Mouse (Mus musculus) kidney, postnatal 4 days (tissue): ENCODE measurements at regions not wholly inside any gene's neighbourhood (a gene's known extent, or its start where the extent isn't known, plus 50 kb on each side); places are given as distances from the start of the nearest gene placed in this dataset.

Experiments
- DNase-seq, 2 experiments: peaks; one replicate each; pipeline ENCODE4 v3.0.0; 2021; ENCODE audit warnings: mixed read lengths in 2 of 2

DNA sequence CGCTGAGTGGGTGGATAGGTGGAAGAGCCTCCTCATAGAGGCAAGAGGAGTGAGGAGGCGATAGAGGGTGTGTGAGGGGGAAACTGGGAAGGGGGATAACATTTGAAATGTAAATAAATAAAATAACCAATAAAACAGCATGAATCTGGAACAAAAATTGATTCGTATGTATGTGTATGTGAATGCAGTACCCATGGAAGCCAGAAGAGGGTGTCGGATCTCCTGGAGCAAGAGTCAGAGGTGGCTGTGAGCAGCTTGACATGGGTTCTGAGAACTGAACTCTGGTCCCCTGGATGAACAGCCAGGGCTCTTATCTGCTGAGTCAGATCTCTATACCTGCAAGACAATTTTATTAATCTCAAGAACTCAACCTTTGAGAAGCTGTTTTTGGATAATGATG is 81.4 kb downstream of the Tfap2b start:
- no peak for DNase-seq

DNA sequence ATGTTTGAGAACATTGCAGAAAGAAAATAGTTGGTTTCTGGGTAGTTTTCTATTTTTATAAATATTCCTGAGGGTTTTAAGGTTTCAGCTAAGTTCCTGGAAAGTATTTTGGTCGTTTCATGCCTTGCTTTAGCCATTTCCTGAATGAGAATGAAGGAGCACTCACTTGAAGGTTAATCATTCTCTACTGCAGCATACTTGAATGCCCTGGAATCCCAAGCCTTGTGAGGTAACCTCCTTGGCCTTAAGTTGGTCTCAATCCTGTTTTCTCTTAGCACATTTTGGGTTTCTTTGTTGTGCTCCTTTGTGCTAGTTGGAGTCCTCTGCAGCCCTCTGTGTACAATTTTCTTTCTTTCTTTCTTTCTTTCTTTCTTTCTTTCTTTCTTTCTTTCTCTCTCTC is 112.9 kb downstream of the Tfap2b start:
- peak in 1 of 2 experiments; percentile 7 for DNase-seq

DNA sequence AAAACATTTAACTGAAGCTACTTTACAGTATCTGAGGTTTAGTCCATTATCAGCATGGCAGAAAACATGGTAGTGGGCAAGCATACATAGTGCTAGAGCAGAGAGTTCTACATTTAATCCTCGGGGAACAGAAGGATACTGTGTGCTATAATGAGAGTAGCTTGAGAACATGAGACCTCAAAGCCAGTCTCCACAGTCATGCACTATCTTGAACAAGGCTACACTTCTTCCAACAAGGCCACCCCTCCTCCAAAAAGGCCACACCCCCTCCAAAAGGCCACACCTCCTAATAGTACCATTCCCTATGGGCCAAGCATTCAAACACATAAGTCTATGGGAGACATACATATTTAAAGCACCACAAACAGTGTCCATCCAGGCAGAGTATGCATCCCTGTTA is 127.3 kb downstream of the Tfap2b start:
- no peak for DNase-seq

DNA sequence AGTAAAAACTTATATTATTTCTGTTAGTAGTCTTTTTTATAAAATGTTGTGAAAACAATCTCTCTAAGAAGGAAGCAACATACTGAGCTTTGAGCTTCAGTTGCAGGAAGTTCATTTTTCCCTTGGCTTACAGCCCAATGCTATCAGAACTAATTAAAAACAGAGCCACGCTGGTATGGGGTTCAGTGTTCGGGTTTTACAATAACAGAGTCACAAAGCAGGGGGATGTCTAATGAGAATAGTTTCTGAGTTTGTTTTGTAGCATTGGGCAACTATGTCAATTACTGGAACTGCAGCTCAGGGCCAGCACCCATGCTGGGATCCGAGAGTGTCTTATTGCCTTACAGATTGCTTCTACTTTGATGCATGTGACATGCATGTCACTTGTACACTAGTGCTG is 128.5 kb downstream of the Tfap2b start:
- DNase-seq: no peak

DNA sequence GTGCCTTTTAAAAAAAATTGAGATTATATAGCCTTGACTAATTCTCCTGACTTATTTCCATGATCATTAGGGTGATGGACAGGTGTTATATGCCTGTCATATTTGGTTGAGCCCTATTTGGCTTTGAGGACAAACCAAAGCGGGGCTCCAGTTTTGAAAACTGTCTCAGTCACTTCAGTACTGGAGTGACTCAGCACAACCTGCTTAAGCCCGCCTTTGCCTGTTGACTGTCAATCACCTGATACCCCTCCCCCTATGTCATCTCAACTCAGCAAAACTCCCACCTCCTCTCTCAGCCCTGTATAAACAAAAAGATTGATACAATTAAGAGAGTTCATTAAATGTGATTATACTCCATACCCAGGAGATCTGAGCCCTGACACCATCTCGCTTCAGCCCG is 135.7 kb downstream of the Tfap2b start:
- DNase-seq: no peak

DNA sequence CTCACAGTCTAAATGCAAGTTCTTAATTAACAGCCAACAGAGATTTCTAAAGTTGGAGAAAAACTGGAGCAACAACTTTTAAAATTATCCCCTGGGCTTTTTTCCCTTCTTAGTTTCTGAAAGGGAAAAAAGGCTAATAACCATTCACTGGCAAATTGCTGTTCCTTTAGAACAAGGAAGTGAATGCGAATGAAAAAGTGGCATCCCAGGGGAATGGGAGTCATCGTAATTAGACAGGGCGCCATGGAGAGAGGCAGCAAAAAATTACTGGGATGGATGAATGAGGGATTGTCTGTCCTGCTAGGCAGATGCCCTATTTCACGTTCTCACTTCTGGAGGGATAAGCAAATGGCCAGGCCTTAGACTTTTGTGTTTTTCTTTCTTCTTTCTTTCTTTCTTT is 141.8 kb downstream of the Tfap2b start:
- no peak for DNase-seq

DNA sequence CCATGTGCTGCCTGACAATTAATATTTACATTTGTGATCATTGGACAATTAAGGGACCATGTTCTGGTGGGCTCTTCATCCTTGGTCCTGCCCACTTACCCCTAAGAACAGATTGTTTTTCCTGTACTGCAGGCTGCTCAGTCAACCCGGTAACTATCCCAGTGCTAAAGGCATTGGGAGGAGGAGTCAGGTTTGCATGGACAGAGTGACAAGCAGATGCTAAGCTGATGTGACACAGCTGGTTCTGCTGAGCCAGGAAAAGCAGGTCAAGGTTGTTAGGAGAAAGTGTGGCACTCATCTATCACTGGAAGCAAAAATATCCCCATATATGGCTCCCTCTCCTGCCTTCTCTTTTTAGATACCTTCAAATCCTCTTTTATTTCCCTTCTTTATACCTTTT is 176.1 kb downstream of the Tfap2b start:
- no peak for DNase-seq

DNA sequence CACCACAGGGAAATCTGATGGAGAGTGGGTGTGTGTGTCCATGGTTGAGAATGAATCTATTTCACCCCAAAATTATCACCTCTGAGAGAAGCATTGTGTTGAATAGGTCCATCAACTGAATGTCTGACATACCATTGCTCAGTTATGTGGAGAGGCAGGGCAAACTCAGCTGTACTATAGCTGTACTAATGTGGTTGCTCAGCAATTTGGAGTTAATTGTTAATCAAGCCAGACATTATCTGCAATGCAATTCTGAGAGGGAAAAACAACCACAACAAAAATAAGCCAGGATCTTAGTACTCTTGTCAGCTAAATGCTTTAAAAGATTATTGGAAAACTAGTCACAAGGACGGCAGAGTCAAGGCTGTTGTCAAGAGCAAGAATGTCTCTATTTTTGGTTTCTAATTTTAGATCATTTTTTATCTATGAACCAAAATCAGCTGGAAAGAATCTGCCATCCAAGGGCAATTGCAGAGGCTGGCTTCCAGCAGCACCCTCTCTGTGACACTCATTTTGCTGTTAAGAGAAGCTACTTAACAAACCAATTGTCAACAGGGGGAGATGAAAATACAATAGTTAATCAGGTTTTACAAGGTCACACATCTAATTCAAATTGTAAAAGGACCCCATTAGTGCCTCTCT is 180.3 kb downstream of the Tfap2b start:
- DNase-seq: no peak

DNA sequence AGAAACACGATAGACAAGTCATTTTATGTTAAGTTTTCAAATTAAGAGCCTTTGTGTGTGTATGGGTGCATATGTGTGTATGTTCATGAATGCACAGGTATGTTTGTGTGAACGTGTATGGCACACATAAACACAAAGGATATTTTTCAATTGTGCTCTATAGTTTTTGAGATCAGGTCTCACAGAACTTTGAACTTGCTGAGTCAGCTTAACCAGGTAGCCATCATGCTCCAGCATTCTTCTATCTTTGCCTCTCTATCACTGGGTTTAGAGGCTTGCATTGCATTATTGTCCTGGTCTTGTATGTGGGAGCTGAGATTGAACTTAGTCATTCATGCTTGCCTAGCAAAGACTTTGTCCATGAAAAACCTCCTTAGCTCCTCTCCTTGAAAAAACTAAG is 198.8 kb downstream of the Tfap2b start:
- DNase-seq: no peak

DNA sequence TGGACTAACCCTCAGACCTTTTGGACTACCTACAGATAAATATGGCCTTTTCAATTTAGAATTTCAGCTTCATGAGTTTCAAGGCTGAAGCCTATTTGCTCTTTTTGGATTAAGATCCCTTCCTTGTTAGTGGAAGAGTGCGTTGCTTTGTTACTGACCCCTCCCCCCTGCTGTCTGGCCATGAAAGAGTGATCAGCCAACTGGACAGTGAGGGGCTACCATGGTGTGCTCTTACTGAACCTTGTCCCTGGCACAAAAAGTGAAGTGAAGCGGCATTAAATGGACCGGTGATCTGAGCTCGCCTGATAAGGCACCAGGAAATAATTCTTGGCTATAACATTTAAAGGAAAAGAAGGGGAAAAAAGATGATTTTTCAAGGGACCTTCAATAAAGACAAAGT is 203.6 kb downstream of the Tfap2b start:
- DNase-seq: peak in 1 of 2 experiments; percentile 3

DNA sequence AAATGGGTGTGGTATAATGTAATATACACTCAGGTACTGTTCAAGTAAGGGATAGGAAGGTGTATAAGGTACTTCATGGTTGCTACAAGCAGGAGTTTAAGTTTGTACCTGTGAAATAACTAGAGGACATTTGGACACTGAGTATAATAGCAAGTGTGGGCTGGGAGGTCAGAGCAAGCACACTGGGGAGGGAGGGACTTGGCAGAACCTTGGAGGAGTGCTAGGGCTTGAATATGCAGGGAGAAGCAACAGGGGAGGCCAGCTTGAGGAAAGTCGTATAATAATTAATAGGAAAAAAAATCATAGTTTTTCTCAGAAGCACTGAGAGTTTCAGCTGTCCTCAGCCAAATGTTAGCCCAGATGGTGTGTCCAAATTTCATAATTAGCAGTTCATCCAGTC is 212.4 kb downstream of the Tfap2b start:
- DNase-seq: no peak

DNA sequence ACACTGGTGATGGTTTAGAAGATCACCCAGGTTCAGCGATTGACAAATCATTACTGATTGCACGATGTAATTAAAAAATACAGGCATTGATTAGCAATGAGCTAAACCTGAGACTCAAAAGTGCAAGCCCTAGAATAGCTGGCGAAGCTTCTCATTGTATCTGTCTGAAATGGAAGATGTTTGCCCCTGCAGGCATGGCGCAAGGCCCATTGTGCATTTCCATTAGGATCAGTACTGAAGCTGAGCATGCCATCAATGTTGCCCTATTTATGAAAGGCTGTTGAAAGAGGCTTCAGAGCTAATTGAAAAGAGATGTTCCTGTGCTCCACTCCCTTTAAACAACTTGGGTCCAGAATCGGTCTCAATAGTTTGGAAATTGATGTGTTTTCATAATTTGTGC is 242.1 kb downstream of the Tfap2b start:
- DNase-seq: no peak

DNA sequence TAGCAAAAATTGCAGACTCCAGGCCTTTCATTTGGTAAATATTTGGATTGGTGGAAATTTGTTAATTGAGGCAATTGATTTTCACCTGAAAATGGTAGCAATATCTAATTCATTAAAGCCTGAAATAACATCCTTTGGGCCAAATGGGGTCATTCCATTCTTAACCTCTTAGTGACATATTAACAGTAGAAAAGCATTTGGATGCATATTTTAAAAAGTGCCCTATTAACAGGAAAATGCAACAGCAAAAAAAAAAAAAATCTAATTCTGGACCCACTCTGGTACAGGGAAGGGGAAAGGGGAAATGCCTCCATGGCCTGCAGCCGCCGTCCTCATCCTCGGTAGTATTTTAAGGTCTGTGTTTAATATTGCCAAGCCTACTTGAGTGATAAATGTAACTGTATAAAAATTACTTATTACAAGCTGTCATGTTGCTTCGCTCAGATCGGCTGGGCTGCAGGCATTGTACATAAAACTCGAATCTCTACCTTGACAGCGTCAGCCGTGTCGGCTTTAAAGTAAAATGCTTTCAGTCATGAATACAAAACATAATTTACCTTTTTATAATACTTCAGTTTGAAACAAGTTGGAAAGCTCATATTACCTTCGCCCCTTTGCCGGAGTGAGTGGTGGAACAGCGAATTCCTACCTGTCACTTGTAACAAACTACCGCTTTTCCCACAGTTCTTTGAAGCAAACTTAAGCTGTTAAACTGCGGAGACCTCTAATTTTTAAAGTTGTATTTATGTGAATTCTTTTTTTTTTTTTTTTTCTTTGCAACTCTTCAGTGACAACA is 250.1 kb downstream of the Tfap2b start:
- DNase-seq: peak; percentile 9 to 26

DNA sequence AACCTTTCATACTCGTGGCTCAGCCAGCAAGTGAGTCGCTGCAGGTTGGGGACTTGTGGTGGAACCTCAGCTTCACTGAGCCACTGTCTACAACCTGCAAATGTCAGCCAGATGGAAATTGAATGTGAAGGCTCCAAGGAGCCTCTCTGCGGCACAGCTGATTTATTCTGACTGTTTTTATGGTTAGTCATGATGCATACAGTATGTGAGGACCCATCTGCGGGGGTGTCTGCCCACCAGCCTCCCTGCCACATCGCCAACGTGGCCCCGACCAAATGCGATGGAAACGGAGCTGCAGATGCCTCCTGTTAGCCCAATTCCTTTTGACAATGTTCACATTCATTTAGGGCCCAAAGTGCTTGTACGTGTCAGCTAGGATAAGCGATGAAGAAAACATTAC is 251.2 kb downstream of the Tfap2b start:
- peak in 1 of 2 experiments; percentile 3 for DNase-seq

DNA sequence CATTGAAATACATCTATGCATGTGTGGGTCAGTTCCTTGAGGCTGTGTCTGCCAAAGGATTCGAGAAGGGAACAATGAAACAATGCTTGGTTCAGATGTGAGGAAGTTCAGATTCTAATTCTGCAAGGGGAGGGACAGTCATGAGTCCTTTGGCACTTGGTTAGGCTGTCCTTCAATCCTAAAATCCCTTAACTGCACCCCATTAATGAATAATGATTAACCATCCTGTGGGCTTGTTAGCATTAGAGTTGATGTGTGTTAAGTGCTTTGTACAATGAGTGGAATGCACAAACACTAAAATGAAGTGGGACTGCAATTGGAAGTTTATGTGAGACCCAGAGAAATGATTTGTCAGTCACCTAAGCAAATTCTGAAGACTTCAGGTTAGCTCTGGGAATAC is 264.8 kb downstream of the Tfap2b start:
- peak in 1 of 2 experiments; percentile 2 for DNase-seq
